Mouse (Mus musculus) midbrain, postnatal 0 days (tissue): ENCODE results near the gene Pgc. TPM values are rescaled to one million over a fixed set of nuclear protein-coding genes. Genes with fewer than 3 reads are reported as not detected.

Experiments
- ATAC-seq: fragments of 200-750 bp; cut with Nextera tagmentation; 2 replicates; pipeline ENCODE4 v1.8.0; 2017; ENCODE audit warnings: moderate number of reproducible peaks, mild to moderate bottlenecking, moderate TSS enrichment, moderate library complexity; ENCODE audit not compliant: low FRiP score
- DNase-seq: peaks from one replicate; pipeline ENCODE4 v3.0.0-alpha.2; 2015; ENCODE audit warnings: low spot score
- H3K27ac ChIP-seq: fragments of 300-500 bp; sonication (generic); 2 replicates; pipeline ENCODE4 v1.5.1; 2014; ENCODE audit warnings: low read depth, mild to moderate bottlenecking, low read length, mixed read lengths
- H3K27me3 ChIP-seq: fragments of 300-500 bp; sonication (generic); 2 replicates; pipeline ENCODE4 v1.6.1; 2014; ENCODE audit warnings: low read length, control low read depth, mixed read lengths; ENCODE audit not compliant: insufficient read depth
- H3K36me3 ChIP-seq: fragments of 300-500 bp; sonication (generic); 2 replicates; pipeline ENCODE4 v1.6.1; 2014; ENCODE audit warnings: low read length, control low read depth, mixed read lengths; ENCODE audit not compliant: insufficient read depth
- H3K4me1 ChIP-seq: fragments of 300-500 bp; sonication (generic); 2 replicates; pipeline ENCODE4 v1.6.1; 2014; ENCODE audit warnings: mild to moderate bottlenecking, control low read depth, antibody characterized with exemption, low read length, mixed read lengths; ENCODE audit not compliant: insufficient read depth
- H3K4me2 ChIP-seq: fragments of 300-500 bp; sonication (generic); 2 replicates; pipeline ENCODE4 v1.6.1; 2014; ENCODE audit warnings: low read depth, mild to moderate bottlenecking, low read length, mixed read lengths; ENCODE audit not compliant: poor library complexity, severe bottlenecking
- H3K4me3 ChIP-seq: fragments of 300-500 bp; sonication (generic); 2 replicates; pipeline ENCODE4 v1.5.1; 2014; ENCODE audit warnings: low read depth, mild to moderate bottlenecking, low read length, moderate library complexity
- H3K9ac ChIP-seq: fragments of 300-500 bp; sonication (generic); replicated peaks from 2 replicates; pipeline ENCODE4 v1.6.1; 2014; ENCODE audit warnings: mild to moderate bottlenecking, low read length, moderate library complexity, mixed read lengths; ENCODE audit not compliant: poor library complexity, severe bottlenecking
- H3K9me3 ChIP-seq: fragments of 300-500 bp; sonication (generic); 2 replicates; pipeline ENCODE4 v1.6.1; 2016; ENCODE audit warnings: low read length, control low read depth
- CTCF ChIP-seq: IDR thresholded peaks from 2 replicates; pipeline ENCODE4 v1.5.1; 2016; ENCODE audit warnings: antibody characterized with exemption, mild to moderate bottlenecking
- WGBS: fragments of 180-500 bp; shearing (Covaris S2); extraction: QIAGEN DNeasy Blood & Tissue Kit; methylation state at CpG from one replicate; pipeline ENCODE4 v1.1.7; 2014; 5-methylcytosine and 5-hydroxymethylcytosine counted together
- polyA plus RNA-seq: library from polyadenylated mRNA; unstranded; fragments of >200 nt; fragmentation: Nextera tagmentation; extraction: Ambion mirVana; gene quantifications from 2 replicates; pipeline ENCODE4 v1.2.1, GENCODE M21; 2015
- total RNA-seq: library from RNA; depleted of rRNA; stranded (reverse); fragments of >200 nt; gene quantifications from 2 replicates; pipeline ENCODE4 v1.2.3, GENCODE M21; 2014

The Pgc gene
- total and polyA plus RNA-seq, 2 experiments from 2014 or later = 0.19 to 0.27 TPM

- Histone ChIP-seq H3K27ac (no peak overlapping the region), H3K9me3 (no peaks in the 10 kb centered on the region), H3K9ac (no peak overlapping the region), H3K4me2 (no peak overlapping the region), H3K4me1 (peaks cover 6% of the 10 kb centered on the region; the same call in 1 of the 2 replicates), H3K36me3 (no peaks in the 10 kb centered on the region), H3K27me3 (peaks cover 9% of the 10 kb centered on the region), H3K4me3 (no peak overlapping the region)
- DNase-seq (no peak), ATAC-seq (no peak)
- 80% methylated on average over 14 of the region's 14 CpGs for WGBS
- no peak for TF ChIP-seq CTCF
Observed at GRCm38 (mm10) chr17:47735553-47736100, 9.0 kb downstream of the Pgc start.

GRCm38 (mm10) chr17:47736856-47737255 is 10.2 kb downstream of the Pgc start, which contains the start of gene Tfeb:
Tfeb (plus strand) TSS chr17:47737030.
- peaks cover 6% of the 10 kb centered on the region; the same call in 1 of the 2 replicates for H3K4me1 ChIP-seq
- no peaks in the 10 kb centered on the region for H3K36me3 ChIP-seq
- ATAC-seq (peak; percentile 82), DNase-seq (peak; percentile 94)
- H3K4me2 ChIP-seq = peak within 1 kb of the TSS; percentile 95
- H3K9ac ChIP-seq = peak within 1 kb of the TSS; percentile 55
- H3K27me3 ChIP-seq = peaks cover 9% of the 10 kb centered on the region
- H3K27ac ChIP-seq = 0 out of 2 replicates have a peak within 1 kb of the TSS, but pooled peaks have one; percentile 43
- no peaks in the 10 kb centered on the region for H3K9me3 ChIP-seq
- TF ChIP-seq CTCF = peak; percentile 94
- WGBS = under 1% methylated on average over 46 of the region's 47 CpGs
- H3K4me3 ChIP-seq = peak within 1 kb of the TSS; percentile 57

GRCm38 (mm10) chr17:47737271-47738065 is 10.8 kb downstream of the Pgc start:
- Histone ChIP-seq H3K4me3 (peak overlapping the region; percentile 57), H3K4me2 (peak overlapping the region; percentile 95), H3K9ac (peak overlapping the region; percentile 55), H3K27me3 (peaks cover 9% of the 10 kb centered on the region), H3K27ac (0 out of 2 replicates have a peak overlapping the region, but pooled peaks have one; percentile 43), H3K9me3 (no peaks in the 10 kb centered on the region), H3K4me1 (peaks cover 6% of the 10 kb centered on the region; the same call in 1 of the 2 replicates), H3K36me3 (no peaks in the 10 kb centered on the region)
- TF ChIP-seq CTCF = no peak
- DNase-seq (peak; percentile 58), ATAC-seq (peak; percentile 75)
- WGBS = under 1% methylated on average over 31 of the region's 60 CpGs

- H3K36me3 ChIP-seq = no peaks in the 10 kb centered on the region
- DNase-seq = no peak
- no peaks in the 10 kb centered on the region for H3K9me3 ChIP-seq
- H3K27me3 ChIP-seq = peaks cover 9% of the 10 kb centered on the region
- peak overlapping the region; percentile 95 for H3K4me2 ChIP-seq
- under 1% methylated on average over 58 of the region's 61 CpGs for whole genome bisulfite sequencing
- ATAC-seq = peak; percentile 21
- no peak overlapping the region for H3K27ac ChIP-seq
- H3K9ac ChIP-seq = peak overlapping the region; percentile 48
- H3K4me3 ChIP-seq = peak overlapping the region; percentile 57
- no peak for TF ChIP-seq CTCF
- peaks cover 6% of the 10 kb centered on the region; the same call in 1 of the 2 replicates for H3K4me1 ChIP-seq
Observed at GRCm38 (mm10) chr17:47738066-47738878, 11.6 kb downstream of the Pgc start.

GRCm38 (mm10) chr17:47738879-47739798 is 12.5 kb downstream of the Pgc start:
- Histone ChIP-seq H3K27me3 (peaks cover 9% of the 10 kb centered on the region), H3K27ac (no peak overlapping the region), H3K4me2 (peak overlapping the region; percentile 95), H3K9me3 (no peaks in the 10 kb centered on the region), H3K4me1 (peaks cover 6% of the 10 kb centered on the region; the same call in 1 of the 2 replicates), H3K4me3 (peak overlapping the region; percentile 57; the same call in 1 of the 2 replicates), H3K36me3 (no peaks in the 10 kb centered on the region), H3K9ac (peak overlapping the region; percentile 48)
- ATAC-seq (no peak), DNase-seq (no peak)
- WGBS = 13% methylated on average over 20 of the region's 20 CpGs
- no peak for TF ChIP-seq CTCF
